Mouse (Mus musculus) ES-E14 (cell line): ENCODE measurements around the gene Rem2. TPM values are rescaled to one million over a fixed set of nuclear protein-coding genes. Genes with fewer than 3 reads are reported as not detected.

Source experiments
- DNase-seq: peaks from one replicate; pipeline ENCODE4 v3.0.0-alpha.2; 2013; ENCODE audit warnings: low read depth, low spot score
- H3K27ac ChIP-seq: 2 replicates; pipeline ENCODE4 v1.5.1; 2012; ENCODE audit warnings: low read depth, mild to moderate bottlenecking, low read length, moderate library complexity, mixed read lengths; ENCODE audit not compliant: poor library complexity, insufficient read depth, severe bottlenecking
- H3K36me3 ChIP-seq: 2 replicates; pipeline ENCODE4 v1.6.1; 2012; ENCODE audit warnings: mild to moderate bottlenecking, low read length, moderate library complexity, mixed read lengths; ENCODE audit not compliant: control insufficient read depth, poor library complexity, insufficient read depth, severe bottlenecking
- H3K4me1 ChIP-seq, 2 experiments: fragments of 150-350 bp in 1 of 2; sonication (generic) in 1 of 2; 2 replicates each; pipeline ENCODE4 v1.6.1; 2012; ENCODE audit warnings: low read length in 2 of 2, mild to moderate bottlenecking in 1 of 2, mixed read lengths in 1 of 2; ENCODE audit not compliant: control insufficient read depth in 2 of 2, insufficient read depth in 2 of 2, poor library complexity in 1 of 2
- H3K4me3 ChIP-seq, 2 experiments: fragments of 150-350 bp in 1 of 2; sonication (generic) in 1 of 2; 2 replicates each; pipeline ENCODE4 v1.5.1; 2012; ENCODE audit warnings: low read length in 2 of 2, low read depth in 1 of 2, mild to moderate bottlenecking in 1 of 2, mixed read lengths in 1 of 2; ENCODE audit not compliant: insufficient read depth in 1 of 2, poor library complexity in 1 of 2, severe bottlenecking in 1 of 2
- H3K9ac ChIP-seq: 2 replicates; pipeline ENCODE4 v1.6.1; 2012; ENCODE audit warnings: low read depth, mild to moderate bottlenecking, low read length, mixed read lengths; ENCODE audit not compliant: poor library complexity, insufficient read depth, severe bottlenecking
- H3K9me3 ChIP-seq: fragments of 150-350 bp; sonication (generic); 2 replicates; pipeline ENCODE4 v1.6.1; 2012; ENCODE audit warnings: low read depth, mild to moderate bottlenecking, low read length; ENCODE audit not compliant: control insufficient read depth, insufficient read depth
- CHD2 ChIP-seq: IDR thresholded peaks from 2 replicates; pipeline ENCODE4 v1.6.1; 2014; ENCODE audit warnings: mild to moderate bottlenecking, low read depth, low read length, inconsistent platforms
- HCFC1 ChIP-seq: IDR thresholded peaks from 2 replicates; pipeline ENCODE4 v1.6.1; 2012; ENCODE audit warnings: low read length, inconsistent platforms, borderline replicate concordance; ENCODE audit not compliant: insufficient read depth
- MAFK ChIP-seq: IDR thresholded peaks from 2 replicates; pipeline ENCODE4 v1.6.1; 2014; ENCODE audit warnings: mild to moderate bottlenecking, low read depth, low read length, inconsistent platforms; ENCODE audit not compliant: insufficient read depth
- ZC3H11A ChIP-seq: IDR thresholded peaks from 2 replicates; pipeline ENCODE4 v1.6.1; 2012; ENCODE audit warnings: low read depth, mild to moderate bottlenecking, inconsistent platforms, low read length, borderline replicate concordance
- ZNF384 ChIP-seq: IDR thresholded peaks from 2 replicates; pipeline ENCODE4 v1.6.1; 2012; ENCODE audit warnings: low read depth, low read length, inconsistent platforms
- in situ Hi-C, 2 experiments: fragments of 600-800 bp; cut with MboI; formaldehyde crosslinking; loops; one replicate each; pipeline ENCODE4 v1.15.1; 2025; ENCODE audit warnings: low sequenced_read_pairs in 2 of 2, inconsistent platforms in 1 of 2; ENCODE audit not compliant: unreplicated experiment in 2 of 2
- total RNA-seq: library from RNA; depleted of rRNA; stranded (reverse); fragments of 300-350 nt; gene quantifications from 2 replicates; pipeline ENCODE4 v1.2.3, GENCODE M21; 2012; rRNA removed

Rem2 gene
- total RNA-seq: 0.85 and 1.4 TPM in 2 replicates

- Histone ChIP-seq H3K9ac (peak within 1 kb of the TSS; percentile 57; the same call in 1 of the 2 replicates), H3K4me1 (peaks cover 0 to 10% of the 10 kb centered on the region in 2 experiments; a peak in 1 of 4 replicates), H3K9me3 (no peaks in the 10 kb centered on the region), H3K4me3 (peak within 1 kb of the TSS; percentile 53 to 57; a peak in 3 of 4 replicates), H3K36me3 (no peaks in the 10 kb centered on the region), H3K27ac (no peak within 1 kb of the TSS)
- DNase-seq: no peak
- in situ Hi-C loops: loop anchor here (25.0 kb wide), 2 partner anchors 89 to 414 kb away; no protein-coding TSS in a partner anchor
- TF ChIP-seq ZNF384: no peak
- no peak for TF ChIP-seq HCFC1
- TF ChIP-seq ZC3H11A: no peak
- no peak for TF ChIP-seq MAFK
- TF ChIP-seq CHD2: no peak
Measured at GRCm38 (mm10) chr14:54475941-54476844, at the start of gene Rem2. Rem2 (plus strand) TSS chr14:54476100.

DNA sequence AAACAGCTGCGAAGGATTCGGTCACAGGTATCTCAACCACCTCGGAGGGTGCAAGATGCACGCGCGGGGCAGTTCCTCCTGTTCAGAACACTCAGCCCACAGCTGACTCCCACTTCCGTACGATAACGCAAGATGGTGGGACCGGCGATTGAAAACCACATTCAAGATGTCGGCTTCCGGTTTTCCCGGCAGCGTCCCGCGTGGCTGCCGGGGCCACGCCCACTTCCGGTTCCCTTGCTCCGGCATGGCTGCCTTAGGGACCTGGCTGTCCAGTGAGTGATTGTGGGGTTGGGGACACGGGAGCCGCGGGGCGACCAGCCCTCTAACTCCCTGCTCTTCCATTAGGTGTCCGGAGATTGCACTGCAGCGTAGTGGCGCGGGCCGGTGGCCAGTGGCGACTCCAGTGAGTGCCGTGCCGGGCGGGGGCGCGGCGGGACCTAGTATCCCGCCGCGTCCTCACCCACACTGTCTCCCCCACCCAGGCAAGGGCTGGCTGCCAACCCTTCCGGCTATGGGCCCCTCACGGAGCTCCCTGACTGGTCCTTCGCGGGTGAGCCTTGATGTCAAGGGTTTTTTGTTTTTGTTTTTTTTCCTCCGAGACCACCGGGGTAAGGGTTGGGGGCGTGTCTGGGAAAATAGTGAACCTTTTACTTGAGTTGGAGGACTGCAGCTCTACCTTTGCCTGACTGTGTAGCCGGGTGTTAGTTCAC lies 49.1 kb upstream of the Rem2 start, which contains the start of gene Mrpl52:
Mrpl52 (plus strand) TSS at position 221 of the 710 bp plus-strand sequence.
- TF ChIP-seq MAFK (no peak), ZC3H11A (peak; percentile 87), HCFC1 (peak; percentile 74; the same call in 1 of the 2 replicates), CHD2 (0 out of 2 replicates have a peak, but pooled peaks have one; percentile 34), ZNF384 (0 out of 2 replicates have a peak, but pooled peaks have one; percentile 13)
- Histone ChIP-seq H3K36me3 (peaks cover 7% of the 10 kb centered on the region), H3K4me3 (peak within 1 kb of the TSS; percentile 79 to 88), H3K27ac (peak within 1 kb of the TSS; percentile 52), H3K4me1 (peaks cover 3 to 10% of the 10 kb centered on the region in 2 experiments; a peak in 3 of 4 replicates), H3K9me3 (no peaks in the 10 kb centered on the region), H3K9ac (peak within 1 kb of the TSS; percentile 88)
- peak; percentile 83 for DNase-seq
- in situ Hi-C loops: no loop called here

GRCm38 (mm10) chr14:54427696-54428095 lies 48.2 kb upstream of the Rem2 start:
- H3K36me3 ChIP-seq: peaks cover 7% of the 10 kb centered on the region
- H3K9ac ChIP-seq: no peak overlapping the region
- peaks cover 3 to 12% of the 10 kb centered on the region in 2 experiments; a peak in 3 of 4 replicates for H3K4me1 ChIP-seq
- peak overlapping the region in 1 of 2 experiments; percentile 79; a peak in 2 of 4 replicates for H3K4me3 ChIP-seq
- in situ Hi-C loops: no loop called here
- no peak for DNase-seq
- no peak overlapping the region for H3K27ac ChIP-seq
- TF ChIP-seq CHD2 (no peak), MAFK (no peak), ZNF384 (no peak), HCFC1 (no peak), ZC3H11A (no peak)
- H3K9me3 ChIP-seq: no peaks in the 10 kb centered on the region

GRCm38 (mm10) chr14:54428421-54428820 lies 47.5 kb upstream of the Rem2 start:
- H3K4me1 ChIP-seq: peaks cover 3 to 18% of the 10 kb centered on the region in 2 experiments; a peak in 3 of 4 replicates
- H3K36me3 ChIP-seq: peaks cover 7% of the 10 kb centered on the region
- no peak overlapping the region for H3K27ac ChIP-seq
- H3K9ac ChIP-seq: no peak overlapping the region
- no peaks in the 10 kb centered on the region for H3K9me3 ChIP-seq
- TF ChIP-seq CHD2 (no peak), ZC3H11A (no peak), HCFC1 (no peak), ZNF384 (no peak), MAFK (no peak)
- H3K4me3 ChIP-seq: no peak overlapping the region
- no peak for DNase-seq
- in situ Hi-C loops: no loop called here
